Mouse (Mus musculus) liver, postnatal 0 days (tissue): ENCODE measurements around the gene Sdk1. TPM values are rescaled to one million over a fixed set of nuclear protein-coding genes. Genes with fewer than 3 reads are reported as not detected.

Experiments
- ATAC-seq: fragments of 200-750 bp; cut with Nextera tagmentation; 2 replicates; pipeline ENCODE4 v1.8.0; 2017; ENCODE audit warnings: mild to moderate bottlenecking, moderate library complexity
- DNase-seq: peaks from one replicate; pipeline ENCODE4 v3.0.0-alpha.2; 2016
- H3K27ac ChIP-seq: fragments of 300-500 bp; sonication (generic); 2 replicates; pipeline ENCODE4 v1.5.1; 2014; ENCODE audit warnings: antibody characterized with exemption, moderate library complexity, mild to moderate bottlenecking, low read depth
- H3K27me3 ChIP-seq: fragments of 300-500 bp; sonication (generic); 2 replicates; pipeline ENCODE4 v1.6.1; 2014; ENCODE audit warnings: low read length, control low read depth, mixed read lengths; ENCODE audit not compliant: insufficient read depth
- H3K36me3 ChIP-seq: fragments of 300-500 bp; sonication (generic); replicated peaks from 2 replicates; pipeline ENCODE4 v1.6.1; 2014; ENCODE audit warnings: mild to moderate bottlenecking, control low read depth, low read length, moderate library complexity, mixed read lengths; ENCODE audit not compliant: insufficient read depth
- H3K4me1 ChIP-seq: fragments of 300-500 bp; sonication (generic); 2 replicates; pipeline ENCODE4 v1.6.1; 2014; ENCODE audit warnings: antibody characterized with exemption, mild to moderate bottlenecking, control low read depth; ENCODE audit not compliant: insufficient read depth
- H3K4me2 ChIP-seq: fragments of 300-500 bp; sonication (generic); 2 replicates; pipeline ENCODE4 v1.6.1; 2014; ENCODE audit warnings: low read depth, mild to moderate bottlenecking, low read length, moderate library complexity, mixed read lengths
- H3K4me3 ChIP-seq: fragments of 300-500 bp; sonication (generic); 2 replicates; pipeline ENCODE4 v1.5.1; 2014; ENCODE audit warnings: low read depth, low read length
- H3K9ac ChIP-seq: fragments of 300-500 bp; sonication (generic); replicated peaks from 2 replicates; pipeline ENCODE4 v1.6.1; 2014; ENCODE audit warnings: mild to moderate bottlenecking, moderate library complexity
- H3K9me3 ChIP-seq: fragments of 300-500 bp; sonication (generic); 2 replicates; pipeline ENCODE4 v1.6.1; 2016; ENCODE audit warnings: mild to moderate bottlenecking, control low read depth, low read length, mixed read lengths
- CTCF ChIP-seq: sonication (generic); IDR thresholded peaks from 2 replicates; pipeline ENCODE4 v1.5.1; 2016; ENCODE audit warnings: antibody characterized with exemption, low read depth
- EP300 ChIP-seq: IDR thresholded peaks from 2 replicates; pipeline ENCODE4 v1.6.1; 2016; ENCODE audit warnings: antibody characterized with exemption, low read depth, mild to moderate bottlenecking
- WGBS: fragments of 180-500 bp; shearing (Covaris S2); extraction: QIAGEN DNeasy Blood & Tissue Kit; methylation state at CpG from one replicate; pipeline ENCODE4 v1.1.7; 2014; ENCODE audit not compliant: insufficient replicate concordance; 5-methylcytosine and 5-hydroxymethylcytosine counted together
- polyA plus RNA-seq: library from polyadenylated mRNA; unstranded; fragments of >200 nt; fragmentation: Nextera tagmentation; extraction: Ambion mirVana; gene quantifications from 2 replicates; pipeline ENCODE4 v1.2.1, GENCODE M21; 2015

Sdk1 gene
- polyA plus RNA-seq, 1 experiment from 2014 or later = 0.06 TPM

GRCm38 (mm10) chr5:141281751-141282150 lies 40.5 kb downstream of the Sdk1 start:
- Histone ChIP-seq H3K4me1 (no peaks in the 10 kb centered on the region), H3K4me2 (no peak overlapping the region), H3K4me3 (no peak overlapping the region), H3K27ac (no peak overlapping the region), H3K36me3 (no peaks in the 10 kb centered on the region), H3K9ac (no peak overlapping the region), H3K9me3 (no peaks in the 10 kb centered on the region), H3K27me3 (no peaks in the 10 kb centered on the region)
- DNase-seq (no peak), ATAC-seq (no peak)
- WGBS = 45% methylated on average over 2 of the region's 2 CpGs
- TF ChIP-seq EP300 (no peak), CTCF (no peak)

- DNase-seq = no peak
These were observed 48.3 kb downstream of the Sdk1 start for GRCm38 (mm10) chr5:141289611-141290010.

DNA sequence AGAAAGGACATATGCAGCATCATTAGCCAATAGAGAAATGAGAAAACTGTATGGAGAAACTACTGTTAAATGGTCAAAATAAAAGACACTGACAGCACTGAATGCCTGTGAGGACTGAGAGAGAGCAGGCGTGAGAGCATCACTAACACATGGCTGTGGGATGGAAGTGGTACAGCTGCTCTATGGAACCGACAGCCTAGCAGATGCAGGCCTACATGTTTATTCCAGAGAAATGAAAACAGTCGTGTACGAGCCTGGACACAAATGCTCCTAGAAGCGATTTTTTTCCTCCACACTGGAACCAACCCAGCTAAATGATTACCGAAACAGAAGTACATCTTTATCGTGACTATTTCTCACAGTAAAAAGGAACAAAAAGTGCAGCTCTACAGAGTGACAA lies 54.0 kb downstream of the Sdk1 start:
- 79% methylated on average over 7 of the region's 7 CpGs for WGBS

More at GRCm38 (mm10) chr5:141289611-141290010, 48.3 kb downstream of the Sdk1 start:
- no peaks in the 10 kb centered on the region for H3K9me3 ChIP-seq
- ATAC-seq = peak; percentile 97
- TF ChIP-seq EP300 = no peak
- no peak overlapping the region for H3K9ac ChIP-seq
- no peak overlapping the region for H3K4me3 ChIP-seq
- no peak overlapping the region for H3K27ac ChIP-seq
- no peaks in the 10 kb centered on the region for H3K27me3 ChIP-seq
- no peaks in the 10 kb centered on the region for H3K36me3 ChIP-seq
- no peaks in the 10 kb centered on the region; the same call in 1 of the 2 replicates for H3K4me1 ChIP-seq
- no peak overlapping the region for H3K4me2 ChIP-seq

GRCm38 (mm10) chr5:141302287-141302694 lies 61.0 kb downstream of the Sdk1 start:
- H3K27me3 ChIP-seq = no peaks in the 10 kb centered on the region
- TF ChIP-seq EP300 = no peak
- no peak for TF ChIP-seq CTCF
- no peak overlapping the region for H3K4me3 ChIP-seq
- H3K9ac ChIP-seq = no peak overlapping the region
- H3K4me1 ChIP-seq = no peaks in the 10 kb centered on the region
- no peaks in the 10 kb centered on the region for H3K9me3 ChIP-seq
- ATAC-seq (no peak), DNase-seq (no peak)
- no peak overlapping the region for H3K4me2 ChIP-seq
- H3K36me3 ChIP-seq = no peaks in the 10 kb centered on the region
- H3K27ac ChIP-seq = no peak overlapping the region
- 48% methylated on average over 4 of the region's 4 CpGs for WGBS

More for the DNA sequence above, 54.0 kb downstream of the Sdk1 start:
- no peaks in the 10 kb centered on the region for H3K9me3 ChIP-seq
- no peak overlapping the region for H3K4me3 ChIP-seq
- TF ChIP-seq CTCF = no peak
- TF ChIP-seq EP300 = no peak
- no peak overlapping the region for H3K9ac ChIP-seq
- H3K4me2 ChIP-seq = no peak overlapping the region
- no peaks in the 10 kb centered on the region for H3K36me3 ChIP-seq
- H3K27me3 ChIP-seq = no peaks in the 10 kb centered on the region
- H3K4me1 ChIP-seq = no peaks in the 10 kb centered on the region
- DNase-seq (no peak), ATAC-seq (no peak)
- no peak overlapping the region for H3K27ac ChIP-seq

DNA sequence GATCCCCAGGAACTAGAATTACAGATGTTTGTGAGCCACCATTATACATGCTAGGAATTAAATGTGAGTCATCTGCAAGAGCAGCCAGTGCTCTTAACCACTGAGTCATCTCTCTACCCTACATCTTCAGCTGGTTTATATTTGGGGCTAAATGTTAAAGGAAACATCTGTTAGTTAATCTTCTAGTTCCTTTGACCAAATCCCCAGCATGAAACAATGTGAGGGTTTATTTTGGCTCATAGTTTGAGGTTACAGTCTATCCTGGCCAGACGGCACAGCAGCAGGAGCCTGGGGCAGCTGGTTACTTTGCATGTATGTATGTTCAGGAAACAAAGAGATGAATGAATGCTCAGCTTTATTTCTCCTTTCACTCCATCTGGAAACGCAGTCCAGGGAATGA lies 62.5 kb downstream of the Sdk1 start:
- WGBS = 62% methylated on average over 2 of the region's 2 CpGs
- H3K36me3 ChIP-seq = no peaks in the 10 kb centered on the region
- ATAC-seq (no peak), DNase-seq (no peak)
- H3K9me3 ChIP-seq = no peaks in the 10 kb centered on the region
- H3K4me1 ChIP-seq = no peaks in the 10 kb centered on the region
- TF ChIP-seq EP300 = no peak
- no peak overlapping the region for H3K4me2 ChIP-seq
- H3K9ac ChIP-seq = no peak overlapping the region
- no peak overlapping the region for H3K4me3 ChIP-seq
- H3K27ac ChIP-seq = no peak overlapping the region
- H3K27me3 ChIP-seq = no peaks in the 10 kb centered on the region

- TF ChIP-seq CTCF (no peak), EP300 (no peak)
- no peak overlapping the region for H3K4me2 ChIP-seq
- H3K27me3 ChIP-seq = no peaks in the 10 kb centered on the region
- no peak overlapping the region for H3K9ac ChIP-seq
- no peaks in the 10 kb centered on the region for H3K36me3 ChIP-seq
- no peaks in the 10 kb centered on the region for H3K4me1 ChIP-seq
- no peaks in the 10 kb centered on the region for H3K9me3 ChIP-seq
- no peak for DNase-seq
- no peak for ATAC-seq
- 73% methylated on average over 2 of the region's 2 CpGs for WGBS
- no peak overlapping the region for H3K4me3 ChIP-seq
- no peak overlapping the region for H3K27ac ChIP-seq
These were observed 63.4 kb downstream of the Sdk1 start for GRCm38 (mm10) chr5:141304706-141305105.

GRCm38 (mm10) chr5:141310641-141311040 lies 69.4 kb downstream of the Sdk1 start:
- Histone ChIP-seq H3K36me3 (no peaks in the 10 kb centered on the region), H3K4me1 (peaks cover 3% of the 10 kb centered on the region; the same call in 1 of the 2 replicates), H3K9ac (no peak overlapping the region), H3K9me3 (no peaks in the 10 kb centered on the region), H3K4me3 (no peak overlapping the region), H3K27ac (no peak overlapping the region), H3K27me3 (no peaks in the 10 kb centered on the region), H3K4me2 (no peak overlapping the region)
- no peak for TF ChIP-seq CTCF
- TF ChIP-seq EP300 = no peak
- ATAC-seq (no peak), DNase-seq (no peak)
- WGBS = 76% methylated on average over 1 of the region's 1 CpGs
